In genomic region chr5:6644869-6645268, GRCm38 (mm10) we compare ENCODE assay signal across 26 mouse cellular contexts.
"Had no signal": no experiment of that assay in that cellular context is flagged by ENCODE, and none has a peak within 500 bp of the region (broad histone marks: within the 10 kb centered on the region; RNA-seq: fewer than 3 reads in every experiment).

No protein-coding gene starts in this region.

- H3K4me2 ChIP-seq: heart, embryonic 11.5 days; heart, embryonic 13.5 days; heart, embryonic 15.5 days; hindbrain, embryonic 13.5 days; hindbrain, embryonic 15.5 days; kidney, embryonic 15.5 days; limb, embryonic 13.5 days; limb, embryonic 15.5 days; liver, embryonic 12.5 days had no signal

- H3K9ac ChIP-seq: heart, embryonic 13.5 days; heart, embryonic 15.5 days; hindbrain, embryonic 13.5 days; hindbrain, embryonic 15.5 days; kidney, embryonic 15.5 days; limb, embryonic 13.5 days; limb, embryonic 15.5 days; liver, embryonic 12.5 days had no signal

- H3K27me3 ChIP-seq: heart, embryonic 13.5 days; heart, embryonic 15.5 days; hindbrain, embryonic 13.5 days; hindbrain, embryonic 15.5 days; kidney, embryonic 15.5 days; limb, embryonic 13.5 days; limb, embryonic 15.5 days; liver, embryonic 12.5 days had no signal

- H3K27ac ChIP-seq: heart, adult 2 months; heart, embryonic 13.5 days; heart, embryonic 15.5 days; hindbrain, embryonic 13.5 days; hindbrain, embryonic 15.5 days; hindbrain, postnatal 0 days; kidney, embryonic 15.5 days; kidney, postnatal 0 days; limb, embryonic 13.5 days; limb, embryonic 15.5 days; liver, embryonic 12.5 days had no signal

- H3K9me3 ChIP-seq: heart, embryonic 13.5 days; heart, embryonic 15.5 days; hindbrain, embryonic 13.5 days; hindbrain, embryonic 15.5 days; kidney, embryonic 15.5 days; limb, embryonic 13.5 days; limb, embryonic 15.5 days; liver, embryonic 12.5 days had no signal

- H3K4me3 ChIP-seq: heart, adult 2 months; heart, embryonic 13.5 days; heart, embryonic 15.5 days; hindbrain, embryonic 13.5 days; hindbrain, embryonic 15.5 days; kidney, embryonic 15.5 days; limb, embryonic 13.5 days; limb, embryonic 15.5 days; liver, embryonic 12.5 days had no signal

- ATAC-seq: hindbrain, postnatal 0 days; intestine, embryonic 16.5 days; liver, embryonic 12.5 days had no signal

- H3K4me1 ChIP-seq: heart, embryonic 13.5 days; heart, embryonic 15.5 days; hindbrain, embryonic 13.5 days; hindbrain, embryonic 15.5 days; kidney, embryonic 15.5 days; limb, embryonic 13.5 days; limb, embryonic 15.5 days; liver, embryonic 12.5 days had no signal

- DNase-seq: gastrocnemius, postnatal 14 days; gastrocnemius, postnatal 36 days; heart, adult 11 months; heart, adult 2 months; heart, postnatal 14 days; heart, postnatal 36 days; kidney, adult 11 months; kidney, adult 2 months; kidney, adult 9 months; kidney, postnatal 14 days; kidney, postnatal 36 days; layer of hippocampus, adult 9-11 months; layer of hippocampus, postnatal 36 days; left cerebral cortex, postnatal 4 days had no signal

- H3K36me3 ChIP-seq: heart, embryonic 13.5 days; heart, embryonic 15.5 days; hindbrain, embryonic 13.5 days; hindbrain, embryonic 15.5 days; kidney, embryonic 15.5 days; limb, embryonic 13.5 days; limb, embryonic 15.5 days; liver, embryonic 12.5 days had no signal
